Mouse (Mus musculus) erythroblast, embryonic 14.5 days (primary cell): ENCODE results near the gene Rcsd1.

Experiments used
- GATA1 ChIP-seq: IDR thresholded peaks from 2 replicates; pipeline ENCODE4 v1.6.1; 2012; ENCODE audit warnings: low read length, inconsistent platforms, mixed read lengths
- TAL1 ChIP-seq: IDR thresholded peaks from 3 replicates; pipeline ENCODE4 v1.6.1; 2012; ENCODE audit warnings: low read length, inconsistent platforms, mixed read lengths

GRCm38 (mm10) chr1:165631136-165631535 lies 78.4 kb downstream of the Rcsd1 start:
- TF ChIP-seq GATA1 = no peak
- no peak for TF ChIP-seq TAL1
